ENCODE assay signal across 24 mouse cellular contexts in the genomic region with DNA sequence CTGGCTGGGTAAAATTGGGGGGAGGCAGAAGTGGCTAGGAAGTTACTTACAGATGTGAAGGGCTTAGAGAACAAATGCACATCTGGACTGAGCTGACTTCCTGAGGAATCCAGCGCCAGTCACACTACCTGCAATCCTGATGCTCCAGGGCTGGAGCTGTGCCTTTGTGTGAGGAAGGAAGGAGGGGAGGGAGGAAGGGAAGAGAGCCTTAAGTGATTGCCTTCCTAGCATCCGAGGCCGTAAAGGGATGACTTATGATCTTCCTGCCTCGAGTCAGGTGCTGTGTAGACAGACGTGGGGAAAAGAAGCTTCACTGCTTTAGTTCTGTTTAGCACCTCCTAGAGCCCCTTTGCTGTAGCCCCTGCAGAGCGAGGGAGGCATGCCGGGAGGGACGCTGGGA.
"Had no signal": no experiment of that assay in that cellular context is flagged by ENCODE, and none has a peak within 500 bp of the region (broad histone marks: within the 10 kb centered on the region; RNA-seq: fewer than 3 reads in every experiment).

No protein-coding gene starts in this region.

- H3K36me3 ChIP-seq: heart, embryonic 10.5 days; heart, embryonic 12.5 days; hindbrain, embryonic 10.5 days; hindbrain, embryonic 13.5 days; hindbrain, embryonic 15.5 days; kidney, embryonic 15.5 days; limb, embryonic 13.5 days; limb, embryonic 15.5 days had no signal

- DNase-seq: gastrocnemius, adult 2 months; gastrocnemius, postnatal 10 days; gastrocnemius, postnatal 25 days; heart, adult 18-20 months; heart, postnatal 10 days; heart, postnatal 4 days; kidney, adult 11 months; kidney, adult 2 months; kidney, adult 9 months; kidney, postnatal 14 days; kidney, postnatal 36 days; layer of hippocampus, adult 9-11 months; layer of hippocampus, postnatal 36 days had no signal

- H3K4me1 ChIP-seq: heart, embryonic 12.5 days had no signal

- H3K9ac ChIP-seq: heart, embryonic 12.5 days; hindbrain, embryonic 13.5 days; hindbrain, embryonic 15.5 days; kidney, embryonic 15.5 days; limb, embryonic 13.5 days; limb, embryonic 15.5 days had no signal

- ATAC-seq: hindbrain, postnatal 0 days; intestine, embryonic 16.5 days had no signal

- H3K4me3 ChIP-seq: gastrocnemius, adult 2 months; heart, embryonic 10.5 days; heart, embryonic 12.5 days; hindbrain, embryonic 10.5 days; hindbrain, embryonic 13.5 days; hindbrain, embryonic 15.5 days; kidney, embryonic 15.5 days; limb, embryonic 13.5 days; limb, embryonic 15.5 days had no signal

- H3K27ac ChIP-seq: gastrocnemius, adult 2 months; heart, embryonic 10.5 days; hindbrain, embryonic 10.5 days; hindbrain, embryonic 13.5 days; hindbrain, embryonic 15.5 days; hindbrain, postnatal 0 days; kidney, embryonic 15.5 days; kidney, postnatal 0 days; limb, embryonic 13.5 days; limb, embryonic 15.5 days had no signal

- H3K4me2 ChIP-seq: heart, embryonic 12.5 days; hindbrain, embryonic 13.5 days; hindbrain, embryonic 15.5 days; kidney, embryonic 15.5 days; limb, embryonic 13.5 days; limb, embryonic 15.5 days had no signal

- H3K9me3 ChIP-seq: heart, embryonic 10.5 days; heart, embryonic 12.5 days; hindbrain, embryonic 10.5 days; hindbrain, embryonic 13.5 days; hindbrain, embryonic 15.5 days; kidney, embryonic 15.5 days; limb, embryonic 13.5 days; limb, embryonic 15.5 days had no signal

- H3K27me3 ChIP-seq: hindbrain, embryonic 13.5 days; hindbrain, embryonic 15.5 days; kidney, embryonic 15.5 days; limb, embryonic 13.5 days; limb, embryonic 15.5 days had no signal
